Comparison of ENCODE assay signal across 8 mouse cellular contexts in the genomic region with DNA sequence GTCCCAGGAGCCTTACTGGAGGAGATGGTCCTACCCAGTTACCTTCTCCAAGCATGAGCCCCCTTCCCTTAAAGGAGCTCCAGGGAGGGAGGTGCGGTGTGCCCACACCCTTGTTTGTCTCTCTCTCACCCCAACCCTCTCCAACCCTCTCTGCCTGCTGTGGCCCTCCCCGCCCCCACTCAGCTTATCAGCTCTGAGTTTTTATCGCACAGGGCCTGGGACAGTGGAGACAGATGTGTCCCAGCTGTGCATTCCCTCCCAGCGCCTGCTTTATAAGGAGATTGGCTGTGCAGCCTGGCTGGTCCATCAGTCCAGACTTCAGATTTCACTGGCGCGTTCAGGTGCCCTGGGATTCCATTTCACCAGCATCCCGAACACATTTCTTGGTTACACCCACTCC.
DNase-seq lines count a peak whose midpoint lies in the region; ATAC-seq and TF ChIP-seq lines count a peak whose summit lies in the region.

No protein-coding gene starts in this region.

- H3K27ac ChIP-seq in liver, postnatal 0 days (ENCODE audit: low read depth): no peak overlapping the region
- H3K27ac ChIP-seq in forebrain, embryonic 12.5 days: no peak overlapping the region
- no peak overlapping the region for H3K27ac ChIP-seq in hindbrain, embryonic 16.5 days (ENCODE audit: low read depth, low read length)

- TF ChIP-seq EP300 in liver, postnatal 0 days (IDR thresholded peaks at IDR 0.05; ENCODE audit: low read depth): peak; percentile 53; the same call in 1 of the 2 replicates

- TF ChIP-seq CTCF in G1E (IDR thresholded peaks at IDR 0.05; ENCODE audit: low read depth, low read length): no peak
- TF ChIP-seq CTCF in liver, postnatal 0 days (IDR thresholded peaks at IDR 0.05; ENCODE audit: low read depth): no peak

- H3K4me1 ChIP-seq in erythroblast, embryonic 14.5 days (ENCODE audit: control insufficient read depth): peaks cover 59% of the 10 kb centered on the region
- peaks cover 87% of the 10 kb centered on the region for H3K4me1 ChIP-seq in G1E (ENCODE audit: insufficient read depth, low read depth, low read length)
- H3K4me1 ChIP-seq in liver, postnatal 0 days (ENCODE audit: insufficient read depth): peaks cover 20% of the 10 kb centered on the region
- H3K4me1 ChIP-seq in forebrain, embryonic 12.5 days: peaks cover 5% of the 10 kb centered on the region
- peaks cover 5% of the 10 kb centered on the region for H3K4me1 ChIP-seq in hindbrain, embryonic 16.5 days (ENCODE audit: control insufficient read depth, insufficient read depth, low read depth, low read length)

- H3K36me3 ChIP-seq in erythroblast, embryonic 14.5 days (ENCODE audit: control insufficient read depth): no peaks in the 10 kb centered on the region
- H3K36me3 ChIP-seq in G1E (replicated peaks): peaks cover 6% of the 10 kb centered on the region
- H3K36me3 ChIP-seq in liver, postnatal 0 days (replicated peaks; ENCODE audit: insufficient read depth, low read length): no peaks in the 10 kb centered on the region
- no peaks in the 10 kb centered on the region for H3K36me3 ChIP-seq in forebrain, embryonic 12.5 days (replicated peaks)
- H3K36me3 ChIP-seq in hindbrain, embryonic 16.5 days (ENCODE audit: control insufficient read depth, insufficient read depth, low read length): no peaks in the 10 kb centered on the region

- no peaks in the 10 kb centered on the region for H3K9me3 ChIP-seq in erythroblast, embryonic 14.5 days (ENCODE audit: control insufficient read depth, low read length)
- no peaks in the 10 kb centered on the region for H3K9me3 ChIP-seq in G1E (replicated peaks)
- no peaks in the 10 kb centered on the region for H3K9me3 ChIP-seq in liver, postnatal 0 days (ENCODE audit: low read length)
- no peaks in the 10 kb centered on the region for H3K9me3 ChIP-seq in forebrain, embryonic 12.5 days
- no peaks in the 10 kb centered on the region for H3K9me3 ChIP-seq in hindbrain, embryonic 16.5 days (ENCODE audit: control insufficient read depth, low read length)

- 42% methylated on average over 7 of the region's 7 CpGs for WGBS in liver, postnatal 0 days (ENCODE audit: insufficient replicate concordance)
- 83% methylated on average over 7 of the region's 7 CpGs for WGBS in forebrain, embryonic 12.5 days
- WGBS in hindbrain, embryonic 16.5 days: 78% methylated on average over 7 of the region's 7 CpGs

- ATAC-seq in erythroblast, adult 5-6 weeks (replicated peaks; ENCODE audit: low FRiP score, poor library complexity, severe bottlenecking): no peak
- peak; percentile 69 for ATAC-seq in G1E (ENCODE audit: extremely low read depth, insufficient number of reproducible peaks, low FRiP score, poor library complexity, severe bottlenecking)
- ATAC-seq in liver, postnatal 0 days: peak; percentile 45
- ATAC-seq in forebrain, embryonic 12.5 days (ENCODE audit: low FRiP score): no peak
- ATAC-seq in hindbrain, embryonic 16.5 days: no peak

- no peak for DNase-seq in G1E (ENCODE audit: low spot score)
- DNase-seq in induced T-regulatory cell, adult 2 months (ENCODE audit: low read depth): peak; percentile 22
- peak; percentile 40 for DNase-seq in liver, postnatal 0 days
- no peak for DNase-seq in frontal cortex, postnatal 10 days (ENCODE audit: low spot score in 2 of 2)

- peak overlapping the region; percentile 47 for H3K4me2 ChIP-seq in liver, postnatal 0 days (ENCODE audit: low read depth, low read length)
- no peak overlapping the region for H3K4me2 ChIP-seq in forebrain, embryonic 12.5 days
- H3K4me2 ChIP-seq in hindbrain, embryonic 16.5 days (ENCODE audit: low read length): no peak overlapping the region

- no peaks in the 10 kb centered on the region for H3K27me3 ChIP-seq in erythroblast, embryonic 14.5 days (ENCODE audit: control insufficient read depth)
- peaks cover 10% of the 10 kb centered on the region; the same call in 1 of the 2 replicates for H3K27me3 ChIP-seq in G1E (ENCODE audit: insufficient read depth, low read length)
- no peaks in the 10 kb centered on the region for H3K27me3 ChIP-seq in liver, postnatal 0 days (ENCODE audit: insufficient read depth, low read length)
- no peaks in the 10 kb centered on the region for H3K27me3 ChIP-seq in forebrain, embryonic 12.5 days
- H3K27me3 ChIP-seq in hindbrain, embryonic 16.5 days (replicated peaks; ENCODE audit: control insufficient read depth, insufficient read depth, low read length): no peaks in the 10 kb centered on the region

- H3K9ac ChIP-seq in liver, postnatal 0 days (replicated peaks): no peak overlapping the region
- H3K9ac ChIP-seq in forebrain, embryonic 12.5 days: no peak overlapping the region
- H3K9ac ChIP-seq in hindbrain, embryonic 16.5 days (ENCODE audit: low read depth, low read length): no peak overlapping the region

- peak overlapping the region; percentile 32 for H3K4me3 ChIP-seq in erythroblast, embryonic 14.5 days (replicated peaks)
- peak overlapping the region; percentile 61; the same call in 1 of the 2 replicates for H3K4me3 ChIP-seq in G1E (ENCODE audit: low read depth, low read length)
- no peak overlapping the region for H3K4me3 ChIP-seq in liver, postnatal 0 days (ENCODE audit: low read depth, low read length)
- no peak overlapping the region for H3K4me3 ChIP-seq in forebrain, embryonic 12.5 days (replicated peaks)
- H3K4me3 ChIP-seq in hindbrain, embryonic 16.5 days (ENCODE audit: low read length): no peak overlapping the region

Comparison
In these comparisons a context has a peak if more than half of its experiments do, and no peak if none do; other contexts are left out.
1. H3K4me3 ChIP-seq: peak in erythroblast, embryonic 14.5 days (single experiment) and G1E (single experiment); none in liver, postnatal 0 days (single experiment), forebrain, embryonic 12.5 days (single experiment) and hindbrain, embryonic 16.5 days (single experiment).
2. ATAC-seq: peak in G1E (single experiment) and liver, postnatal 0 days (single experiment); none in erythroblast, adult 5-6 weeks (single experiment), forebrain, embryonic 12.5 days (single experiment) and hindbrain, embryonic 16.5 days (single experiment).
3. DNase-seq: peak in induced T-regulatory cell, adult 2 months (single experiment) and liver, postnatal 0 days (single experiment); none in G1E (single experiment) and frontal cortex, postnatal 10 days (0 of 2).